Mouse (Mus musculus) cerebellum, adult 8-10 months (tissue): ENCODE results near the gene Wars2.

ENCODE experiments used
- DNase-seq: peaks from one replicate; pipeline ENCODE4 v3.0.0; 2022

Gene Wars2

DNA sequence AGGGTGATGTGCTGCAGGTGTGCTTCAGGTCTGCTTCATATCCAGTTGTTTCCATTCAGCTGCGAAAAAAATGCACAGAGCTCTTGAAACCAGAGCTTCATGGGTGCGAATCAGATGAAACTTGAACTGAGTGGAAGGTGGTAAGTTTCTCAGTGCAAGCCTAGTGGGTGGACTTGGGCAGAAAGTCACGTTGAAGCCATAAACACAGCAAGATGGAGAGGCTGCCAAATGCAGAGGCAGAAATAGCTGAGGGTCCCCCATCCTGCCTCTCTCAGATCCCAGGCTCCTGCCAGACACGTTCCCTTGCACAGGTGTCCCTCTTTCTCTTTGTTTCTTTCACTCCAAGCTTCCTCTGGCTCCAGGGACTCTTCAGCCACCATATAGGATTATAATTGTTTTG is 140.6 kb downstream of the Wars2 start:
- DNase-seq, result no peak

DNA sequence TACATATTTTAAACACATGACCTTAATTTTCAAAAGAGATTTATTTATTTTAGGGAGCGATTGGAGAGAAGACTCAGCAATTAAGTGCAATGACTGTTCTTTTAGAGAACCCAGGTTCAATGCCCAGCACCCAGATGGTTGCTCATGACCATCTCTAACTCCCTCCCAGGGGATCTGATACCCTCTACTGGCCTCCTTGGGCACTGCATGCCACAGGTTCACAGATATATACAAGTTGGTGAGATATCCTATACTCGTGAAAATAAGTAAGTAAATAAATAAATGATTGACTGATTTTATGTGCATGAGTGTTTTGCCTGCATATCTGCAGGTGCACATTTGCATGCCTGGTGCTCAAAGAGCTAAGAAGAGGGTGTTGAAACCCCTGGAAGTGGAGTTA is 147.4 kb downstream of the Wars2 start:
- no peak for DNase-seq
